Mouse (Mus musculus) hindbrain, embryonic 14.5 days (tissue): ENCODE measurements around the gene Kcnk1. TPM values are rescaled to one million over a fixed set of nuclear protein-coding genes. Genes with fewer than 3 reads are reported as not detected.

ENCODE experiments used
- ATAC-seq: fragments of 200-750 bp; cut with Nextera tagmentation; 2 replicates; pipeline ENCODE4 v1.8.0; 2017; ENCODE audit warnings: moderate number of reproducible peaks, mild to moderate bottlenecking, moderate TSS enrichment, moderate library complexity; ENCODE audit not compliant: low FRiP score
- DNase-seq: peaks from one replicate; pipeline ENCODE4 v3.0.0-alpha.2; 2015; ENCODE audit warnings: low spot score
- H3K27ac ChIP-seq: fragments of 300-500 bp; sonication (generic); 2 replicates; pipeline ENCODE4 v1.5.1; 2014; ENCODE audit warnings: mild to moderate bottlenecking, moderate library complexity
- H3K27me3 ChIP-seq: fragments of 300-500 bp; sonication (generic); 2 replicates; pipeline ENCODE4 v1.6.1; 2014; ENCODE audit warnings: mild to moderate bottlenecking, low read length, mixed read lengths; ENCODE audit not compliant: control insufficient read depth, insufficient read depth
- H3K36me3 ChIP-seq: fragments of 300-500 bp; sonication (generic); replicated peaks from 2 replicates; pipeline ENCODE4 v1.6.1; 2014; ENCODE audit not compliant: control insufficient read depth, insufficient read depth
- H3K4me1 ChIP-seq: fragments of 300-500 bp; sonication (generic); replicated peaks from 2 replicates; pipeline ENCODE4 v1.6.1; 2014; ENCODE audit warnings: antibody characterized with exemption, low read length, mixed read lengths; ENCODE audit not compliant: control insufficient read depth, insufficient read depth
- H3K4me2 ChIP-seq: fragments of 300-500 bp; sonication (generic); replicated peaks from 2 replicates; pipeline ENCODE4 v1.6.1; 2014; ENCODE audit warnings: mild to moderate bottlenecking, moderate library complexity
- H3K4me3 ChIP-seq: fragments of 300-500 bp; sonication (generic); replicated peaks from 2 replicates; pipeline ENCODE4 v1.5.1; 2014; ENCODE audit warnings: mild to moderate bottlenecking, low read length
- H3K9ac ChIP-seq: fragments of 300-500 bp; sonication (generic); 2 replicates; pipeline ENCODE4 v1.6.1; 2014
- H3K9me3 ChIP-seq: fragments of 300-500 bp; sonication (generic); 2 replicates; pipeline ENCODE4 v1.6.1; 2016; ENCODE audit warnings: low read length; ENCODE audit not compliant: control insufficient read depth
- WGBS: fragments of 180-500 bp; shearing (Covaris S2); extraction: QIAGEN DNeasy Blood & Tissue Kit; methylation state at CpG from one replicate; pipeline ENCODE4 v1.1.7; 2014; 5-methylcytosine and 5-hydroxymethylcytosine counted together
- polyA plus RNA-seq: library from polyadenylated mRNA; unstranded; fragments of >200 nt; fragmentation: Nextera tagmentation; extraction: Ambion mirVana; gene quantifications from 2 replicates; pipeline ENCODE4 v1.2.1, GENCODE M21; 2014

The Kcnk1 gene
- 20.8 and 29.7 TPM in 2 replicates for polyA plus RNA-seq

DNA sequence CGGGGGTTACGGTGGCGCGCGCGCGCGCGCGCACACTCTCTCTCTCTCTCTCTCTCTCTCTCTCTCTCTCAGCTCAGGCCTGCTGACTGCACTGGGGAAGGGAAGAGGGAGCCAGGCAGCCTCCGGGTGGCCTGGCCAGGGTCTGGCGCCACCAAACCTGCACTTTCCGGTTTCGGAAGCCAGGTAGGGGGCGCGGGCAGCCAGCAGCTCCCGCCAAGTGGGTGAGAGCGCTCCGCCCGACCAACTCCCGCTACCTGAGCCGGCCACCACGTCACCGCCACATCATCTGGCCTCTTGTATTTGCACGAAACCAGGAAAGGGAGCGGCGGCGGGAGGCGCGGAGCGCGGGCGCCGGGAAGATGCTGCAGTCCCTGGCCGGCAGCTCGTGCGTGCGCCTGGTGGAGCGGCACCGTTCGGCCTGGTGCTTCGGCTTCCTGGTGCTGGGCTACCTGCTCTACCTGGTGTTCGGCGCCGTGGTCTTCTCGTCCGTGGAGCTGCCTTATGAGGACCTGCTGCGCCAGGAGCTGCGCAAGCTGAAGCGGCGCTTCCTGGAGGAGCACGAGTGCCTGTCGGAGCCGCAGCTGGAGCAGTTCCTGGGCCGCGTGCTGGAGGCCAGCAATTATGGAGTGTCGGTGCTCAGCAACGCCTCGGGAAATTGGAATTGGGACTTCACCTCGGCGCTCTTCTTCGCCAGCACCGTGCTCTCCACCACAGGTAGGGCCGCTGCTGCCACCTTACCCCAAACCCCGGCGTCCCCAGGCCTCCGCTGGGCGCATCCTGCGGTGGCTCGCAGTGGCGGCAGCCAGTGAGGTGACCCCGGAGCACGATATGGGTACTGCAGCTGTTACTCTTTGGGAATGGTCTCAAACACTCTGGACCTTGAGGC, at the start of gene Kcnk1:
Gene Kcnk1, plus strand, starts transcription at position 70 of the 886 bp plus-strand sequence.
- Histone ChIP-seq H3K27me3 (peaks cover 30% of the 10 kb centered on the region), H3K27ac (peak within 1 kb of the TSS; percentile 86), H3K4me3 (peak within 1 kb of the TSS; percentile 44), H3K4me1 (peaks cover 33% of the 10 kb centered on the region), H3K4me2 (peak within 1 kb of the TSS; percentile 66), H3K36me3 (no peaks in the 10 kb centered on the region), H3K9me3 (no peaks in the 10 kb centered on the region), H3K9ac (peak within 1 kb of the TSS; percentile 73)
- peak; percentile 67 for ATAC-seq
- under 1% methylated on average over 70 of the region's 73 CpGs for WGBS
- peak; percentile 61 for DNase-seq

DNA sequence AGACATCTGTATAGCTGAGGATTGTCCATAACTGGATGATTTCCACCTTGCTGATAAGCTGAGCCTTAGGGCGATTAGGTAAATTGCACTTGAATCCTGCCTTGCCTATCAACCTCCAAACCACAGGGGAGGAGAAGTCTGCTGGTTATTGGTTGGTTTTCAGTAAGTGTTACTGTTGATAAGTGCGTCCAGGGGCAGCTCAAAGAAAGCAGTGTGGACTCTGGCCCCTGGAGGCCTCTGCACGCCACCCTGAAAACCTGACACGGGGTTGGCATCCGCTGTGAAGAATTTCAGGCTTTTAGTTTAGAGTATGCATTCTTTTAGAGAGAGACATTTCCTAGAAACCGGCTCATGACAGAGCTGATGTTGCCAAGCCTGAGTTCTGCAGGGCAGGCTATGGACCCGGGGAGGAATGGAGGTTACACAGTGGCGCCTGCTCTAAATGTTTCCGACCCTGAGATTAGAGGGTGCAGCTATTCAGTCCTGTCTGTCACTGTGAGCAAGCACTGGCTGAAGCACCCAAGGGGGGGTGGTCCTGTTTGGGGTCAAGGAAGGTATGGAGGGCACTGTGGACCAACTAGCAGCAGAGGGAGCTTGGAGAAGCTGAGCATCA, 46.2 kb upstream of the Kcnk1 start:
- no peak overlapping the region for H3K4me3 ChIP-seq
- H3K27ac ChIP-seq = no peak overlapping the region
- no peak for DNase-seq
- H3K36me3 ChIP-seq = no peaks in the 10 kb centered on the region
- H3K4me1 ChIP-seq = no peaks in the 10 kb centered on the region
- H3K9me3 ChIP-seq = no peaks in the 10 kb centered on the region
- WGBS = 85% methylated on average over 9 of the region's 9 CpGs
- no peak for ATAC-seq
- H3K9ac ChIP-seq = no peak overlapping the region
- no peak overlapping the region for H3K4me2 ChIP-seq
- no peaks in the 10 kb centered on the region for H3K27me3 ChIP-seq

DNA sequence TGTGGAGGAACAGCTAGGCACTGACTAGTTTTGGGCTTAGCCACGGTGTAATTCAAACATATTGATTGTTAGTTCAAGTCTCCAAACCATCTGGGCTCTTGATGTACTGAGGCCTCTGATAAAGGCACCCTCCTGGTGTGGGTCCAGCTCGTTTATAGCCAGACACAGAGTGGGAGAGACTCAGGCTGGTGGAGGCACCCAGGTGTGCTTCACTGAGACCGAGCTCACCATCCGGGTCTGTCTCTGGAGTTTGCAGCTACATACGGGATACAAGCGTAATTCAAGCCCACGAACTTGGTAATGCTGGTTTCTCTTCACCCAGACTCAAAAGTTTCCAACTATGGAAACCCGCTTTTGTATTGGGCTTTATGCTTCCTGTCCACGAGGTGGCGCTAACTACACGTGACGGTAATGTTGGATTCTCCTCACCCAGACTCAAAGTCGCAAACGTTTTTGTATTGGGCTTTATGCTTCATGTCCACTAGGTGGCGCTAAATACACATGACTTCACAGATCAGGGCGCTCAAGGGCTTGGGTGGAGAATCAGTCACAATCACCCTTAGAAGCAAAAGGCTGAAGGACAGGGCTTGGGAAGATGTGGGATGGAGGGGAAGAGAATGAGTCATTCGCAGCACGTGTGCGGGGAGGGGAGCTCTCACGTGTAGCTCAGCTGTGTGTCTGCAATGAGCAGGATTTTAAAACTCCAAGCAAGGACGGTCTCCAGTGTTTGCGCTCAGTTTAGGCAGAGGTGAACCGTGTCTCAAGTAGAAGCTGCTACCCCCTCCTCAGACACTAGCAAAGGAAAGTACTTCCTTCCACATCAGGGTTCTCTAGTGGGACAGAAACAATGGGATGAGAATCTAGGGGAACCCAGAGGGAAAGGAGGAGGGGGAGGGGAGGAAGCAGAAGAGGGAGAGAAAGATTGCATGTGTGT, 44.7 kb upstream of the Kcnk1 start:
- 26% methylated on average over 23 of the region's 23 CpGs for WGBS
- Histone ChIP-seq H3K27me3 (no peaks in the 10 kb centered on the region), H3K4me2 (no peak overlapping the region), H3K36me3 (no peaks in the 10 kb centered on the region), H3K4me3 (no peak overlapping the region), H3K27ac (no peak overlapping the region), H3K4me1 (no peaks in the 10 kb centered on the region), H3K9me3 (no peaks in the 10 kb centered on the region), H3K9ac (no peak overlapping the region)
- DNase-seq = peak; percentile 99
- ATAC-seq = peak; percentile 85; the same call in 1 of the 2 replicates

DNA sequence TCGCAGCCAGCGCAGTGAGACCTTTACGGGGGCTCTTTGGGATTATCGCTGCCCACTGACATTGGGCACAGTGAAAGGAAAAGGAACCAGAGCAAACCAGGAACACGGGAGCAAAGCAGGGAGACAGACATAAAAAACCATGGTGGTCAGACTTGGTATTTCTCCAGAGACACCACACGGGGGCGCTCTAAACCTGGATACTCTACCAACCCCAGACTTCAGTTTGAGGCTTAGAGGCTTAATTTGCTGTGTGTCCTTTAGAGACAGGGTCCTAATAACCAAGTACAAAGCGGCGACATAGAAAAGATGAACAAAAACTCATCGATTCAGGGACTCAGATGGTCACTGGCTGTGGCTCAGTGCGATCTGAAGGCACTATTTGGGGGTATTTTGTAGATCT, 39.3 kb upstream of the Kcnk1 start:
- ATAC-seq (no peak), DNase-seq (peak; percentile 82)
- H3K4me1 ChIP-seq = no peaks in the 10 kb centered on the region
- H3K4me3 ChIP-seq = no peak overlapping the region
- H3K27ac ChIP-seq = no peak overlapping the region
- H3K27me3 ChIP-seq = no peaks in the 10 kb centered on the region
- H3K4me2 ChIP-seq = no peak overlapping the region; the same call in 1 of the 2 replicates
- 14% methylated on average over 11 of the region's 11 CpGs for WGBS
- H3K9me3 ChIP-seq = 0 out of 2 replicates have a peak, but pooled peaks cover 4% of the 10 kb centered on the region
- 0 out of 2 replicates have a peak overlapping the region, but pooled peaks have one; percentile 36 for H3K9ac ChIP-seq
- H3K36me3 ChIP-seq = no peaks in the 10 kb centered on the region

DNA sequence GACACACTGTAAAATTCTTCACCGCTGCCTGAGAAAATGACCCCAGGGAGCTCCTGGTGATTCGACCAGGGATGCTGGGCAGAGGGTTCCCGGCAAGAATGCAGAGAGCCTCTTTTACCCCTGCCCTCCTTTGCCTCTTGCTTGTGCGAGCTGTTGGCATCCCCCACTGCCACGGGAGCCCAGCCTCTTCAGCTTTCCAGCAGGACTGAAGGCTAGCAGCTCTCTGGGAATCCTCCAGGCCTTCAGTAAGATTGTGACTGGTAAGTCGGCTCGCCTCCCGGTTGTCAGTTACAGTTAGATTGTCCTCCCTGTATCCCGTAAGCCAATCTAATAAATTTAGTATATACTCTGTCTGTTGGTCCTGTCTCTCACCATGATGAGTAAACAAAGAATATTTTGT, 38.2 kb upstream of the Kcnk1 start:
- no peak overlapping the region for H3K9ac ChIP-seq

DNA sequence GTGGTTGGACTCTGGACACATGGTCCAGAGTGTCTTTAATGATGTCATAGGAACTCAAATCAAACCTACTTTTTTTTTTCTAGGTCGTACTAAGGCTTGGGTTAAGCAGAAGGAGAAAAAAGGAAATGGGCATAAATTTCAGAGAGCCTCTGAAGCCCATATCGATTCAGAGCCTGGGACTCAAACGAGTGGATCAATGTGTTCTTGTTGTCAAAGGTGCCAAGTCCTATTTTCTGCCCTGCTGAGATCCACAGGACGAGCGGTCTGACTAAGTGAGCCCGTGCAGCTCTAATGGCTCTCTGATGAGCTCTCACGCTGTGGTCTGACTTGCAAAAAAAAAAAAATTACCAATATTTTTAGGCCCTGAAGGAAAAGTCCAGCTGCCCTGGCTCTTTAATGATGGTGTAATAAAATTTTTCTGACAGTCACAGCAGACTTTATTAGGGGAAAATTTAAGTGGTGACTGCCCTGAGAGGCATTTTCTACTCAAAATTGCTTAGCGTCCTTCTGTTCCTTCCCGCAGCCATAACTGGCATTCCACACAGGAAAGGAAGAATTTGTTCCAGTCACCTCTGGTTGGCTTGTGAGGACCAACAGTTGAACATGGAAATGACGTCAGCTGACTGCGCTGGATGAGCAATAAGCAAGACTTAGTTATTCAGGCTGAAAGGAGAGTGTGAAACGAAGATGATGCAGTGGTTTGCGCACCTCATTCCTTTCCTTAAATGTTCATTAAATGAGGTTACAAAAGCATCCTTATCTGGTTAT, 37.6 kb upstream of the Kcnk1 start:
- no peak for ATAC-seq
- Histone ChIP-seq H3K4me2 (no peak overlapping the region), H3K9me3 (0 out of 2 replicates have a peak, but pooled peaks cover 9% of the 10 kb centered on the region), H3K36me3 (no peaks in the 10 kb centered on the region), H3K9ac (no peak overlapping the region), H3K27me3 (no peaks in the 10 kb centered on the region), H3K4me3 (no peak overlapping the region), H3K4me1 (no peaks in the 10 kb centered on the region), H3K27ac (no peak overlapping the region)
- DNase-seq = no peak
- 59% methylated on average over 13 of the region's 13 CpGs for WGBS

More for the DNA sequence above, 38.2 kb upstream of the Kcnk1 start:
- Histone ChIP-seq H3K4me3 (no peak overlapping the region), H3K27ac (no peak overlapping the region), H3K4me1 (no peaks in the 10 kb centered on the region), H3K4me2 (no peak overlapping the region), H3K9me3 (0 out of 2 replicates have a peak, but pooled peaks cover 9% of the 10 kb centered on the region), H3K36me3 (no peaks in the 10 kb centered on the region), H3K27me3 (no peaks in the 10 kb centered on the region)
- WGBS = 62% methylated on average over 9 of the region's 9 CpGs
- DNase-seq (no peak), ATAC-seq (no peak)

DNA sequence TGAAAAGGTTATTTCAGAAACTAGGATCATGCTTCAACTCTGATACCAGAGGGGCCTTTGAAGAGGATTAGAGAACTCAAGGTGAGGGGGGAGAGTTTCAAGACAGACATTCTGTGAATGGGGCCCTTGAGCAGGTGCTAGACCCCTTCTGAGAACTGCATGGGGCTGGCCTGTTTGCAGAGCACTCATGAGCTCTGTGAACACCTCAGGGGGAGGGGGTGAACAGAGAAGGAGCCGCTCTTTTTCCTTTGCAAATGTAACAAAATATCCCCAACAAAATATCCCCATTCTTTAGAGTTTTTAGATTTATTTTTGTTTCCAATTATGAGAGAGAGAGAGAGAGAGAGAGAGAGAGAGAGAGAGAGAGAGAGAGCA, 37.0 kb upstream of the Kcnk1 start:
- 0 out of 2 replicates have a peak, but pooled peaks cover 9% of the 10 kb centered on the region for H3K9me3 ChIP-seq
- H3K27ac ChIP-seq = no peak overlapping the region
- ATAC-seq = no peak
- H3K27me3 ChIP-seq = no peaks in the 10 kb centered on the region
- H3K36me3 ChIP-seq = no peaks in the 10 kb centered on the region
- no peak for DNase-seq
- 74% methylated on average over 1 of the region's 1 CpGs for WGBS
- no peak overlapping the region for H3K4me3 ChIP-seq
- no peaks in the 10 kb centered on the region for H3K4me1 ChIP-seq
- no peak overlapping the region for H3K4me2 ChIP-seq
- no peak overlapping the region for H3K9ac ChIP-seq

DNA sequence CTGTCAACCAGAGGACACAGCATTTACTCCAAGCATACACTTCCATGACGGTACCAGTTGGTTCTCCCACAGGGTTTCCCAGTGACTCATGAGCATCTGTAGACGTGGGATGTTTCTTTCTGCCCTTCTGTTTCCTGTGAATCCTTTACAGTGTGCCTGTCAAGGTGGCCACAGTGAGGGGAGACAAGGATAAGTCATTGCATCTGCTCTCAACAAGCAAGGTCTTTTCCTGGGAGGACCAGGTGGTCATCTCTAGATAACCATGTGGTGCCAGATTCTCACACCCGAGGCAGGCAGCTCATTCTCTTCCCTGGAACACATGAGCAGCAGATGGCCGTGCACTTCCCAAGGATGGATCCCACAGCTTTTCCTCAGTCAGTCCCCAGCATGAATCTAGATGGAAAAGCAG, 35.6 kb upstream of the Kcnk1 start:
- Histone ChIP-seq H3K36me3 (no peaks in the 10 kb centered on the region), H3K4me3 (no peak overlapping the region), H3K9me3 (0 out of 2 replicates have a peak, but pooled peaks cover 9% of the 10 kb centered on the region), H3K27ac (no peak overlapping the region), H3K9ac (no peak overlapping the region), H3K4me1 (peaks cover 10% of the 10 kb centered on the region), H3K4me2 (no peak overlapping the region), H3K27me3 (no peaks in the 10 kb centered on the region)
- ATAC-seq (no peak), DNase-seq (no peak)
- WGBS = 60% methylated on average over 4 of the region's 4 CpGs
